Mouse (Mus musculus) limb, embryonic 14.5 days (tissue): ENCODE measurements at regions not wholly inside any gene's neighbourhood (a gene's known extent, or its start where the extent isn't known, plus 50 kb on each side); places are given as distances from the start of the nearest gene placed in this dataset.

ENCODE experiments used
- ATAC-seq: fragments of 200-750 bp; cut with Nextera tagmentation; 2 replicates; pipeline ENCODE4 v1.8.0; 2017; ENCODE audit warnings: low read depth, moderate number of reproducible peaks, moderate TSS enrichment; ENCODE audit not compliant: low FRiP score
- DNase-seq: peaks from one replicate; pipeline ENCODE4 v3.0.0-alpha.2; 2015; ENCODE audit warnings: low spot score
- H3K27ac ChIP-seq: fragments of 300-500 bp; sonication (generic); replicated peaks from 2 replicates; pipeline ENCODE4 v1.5.1; 2014; ENCODE audit warnings: low read depth, mild to moderate bottlenecking, low read length, moderate library complexity, mixed read lengths
- H3K27me3 ChIP-seq: fragments of 300-500 bp; sonication (generic); 2 replicates; pipeline ENCODE4 v1.6.1; 2014; ENCODE audit warnings: low read length, mixed read lengths; ENCODE audit not compliant: control insufficient read depth, insufficient read depth
- H3K36me3 ChIP-seq: fragments of 300-500 bp; sonication (generic); 2 replicates; pipeline ENCODE4 v1.6.1; 2014; ENCODE audit warnings: mild to moderate bottlenecking, low read length, moderate library complexity, mixed read lengths; ENCODE audit not compliant: control insufficient read depth, insufficient read depth
- H3K4me1 ChIP-seq: fragments of 300-500 bp; sonication (generic); 2 replicates; pipeline ENCODE4 v1.6.1; 2014; ENCODE audit warnings: antibody characterized with exemption, low read length, mixed read lengths; ENCODE audit not compliant: control insufficient read depth, insufficient read depth
- H3K4me2 ChIP-seq: fragments of 300-500 bp; sonication (generic); replicated peaks from 2 replicates; pipeline ENCODE4 v1.6.1; 2014; ENCODE audit warnings: low read depth, mild to moderate bottlenecking, low read length, moderate library complexity; ENCODE audit not compliant: severe bottlenecking
- H3K4me3 ChIP-seq: fragments of 300-500 bp; sonication (generic); replicated peaks from 2 replicates; pipeline ENCODE4 v1.5.1; 2014; ENCODE audit warnings: low read length
- H3K9ac ChIP-seq: fragments of 300-500 bp; sonication (generic); 2 replicates; pipeline ENCODE4 v1.6.1; 2014; ENCODE audit warnings: mild to moderate bottlenecking, low read depth, low read length, moderate library complexity; ENCODE audit not compliant: severe bottlenecking
- H3K9me3 ChIP-seq: fragments of 300-500 bp; sonication (generic); 2 replicates; pipeline ENCODE4 v1.6.1; 2016; ENCODE audit warnings: low read length; ENCODE audit not compliant: control insufficient read depth
- POLR2A ChIP-seq: fragments of 200-500 bp; IDR thresholded peaks from 2 replicates; pipeline ENCODE4 v1.8.0; 2012; ENCODE audit warnings: inconsistent platforms, mild to moderate bottlenecking, moderate library complexity, borderline replicate concordance; ENCODE audit not compliant: insufficient read depth, insufficient read length; ENCODE audit errors: extremely low read depth
- WGBS: fragments of 180-500 bp; shearing (Covaris S2); extraction: QIAGEN DNeasy Blood & Tissue Kit; methylation state at CpG from one replicate; pipeline ENCODE4 v1.1.7; 2014; 5-methylcytosine and 5-hydroxymethylcytosine counted together

DNA sequence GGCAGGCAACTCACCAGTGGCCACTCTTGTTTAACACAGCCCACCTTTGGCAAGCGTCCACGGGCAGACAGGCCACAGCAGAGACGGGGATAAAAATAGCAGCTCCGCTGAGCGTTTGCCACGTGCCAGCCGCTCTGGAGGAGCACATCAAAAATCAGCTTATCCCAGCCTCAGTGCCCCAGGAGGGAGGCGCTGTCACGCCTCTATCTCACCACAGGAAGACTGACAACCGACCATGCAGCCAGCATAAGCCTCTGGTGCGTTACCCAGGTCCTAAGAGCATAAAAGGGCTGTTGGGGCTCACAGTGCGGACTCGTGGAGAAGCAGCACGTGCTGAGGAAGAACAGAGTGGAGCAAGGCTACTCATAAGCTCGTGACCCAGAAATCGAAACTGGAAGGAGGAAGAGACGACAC, 126.4 kb upstream of the Unc5b start:
- Histone ChIP-seq H3K4me2 (no peak overlapping the region), H3K36me3 (no peaks in the 10 kb centered on the region), H3K27me3 (no peaks in the 10 kb centered on the region), H3K9ac (no peak overlapping the region), H3K4me1 (0 out of 2 replicates have a peak, but pooled peaks cover 4% of the 10 kb centered on the region), H3K27ac (no peak overlapping the region), H3K9me3 (no peaks in the 10 kb centered on the region), H3K4me3 (no peak overlapping the region)
- WGBS = 43% methylated on average over 17 of the region's 17 CpGs
- DNase-seq = no peak
- no peak for TF ChIP-seq POLR2A
- ATAC-seq = no peak

GRCm38 (mm10) chr10:60955467-60955866, 124.1 kb upstream of the Unc5b start:
- H3K4me3 ChIP-seq = no peak overlapping the region
- no peak overlapping the region for H3K27ac ChIP-seq
- WGBS = 29% methylated on average over 9 of the region's 9 CpGs
- ATAC-seq (no peak), DNase-seq (no peak)
- H3K9me3 ChIP-seq = no peaks in the 10 kb centered on the region
- H3K4me2 ChIP-seq = no peak overlapping the region
- H3K9ac ChIP-seq = no peak overlapping the region
- H3K27me3 ChIP-seq = no peaks in the 10 kb centered on the region
- no peak for TF ChIP-seq POLR2A
- no peaks in the 10 kb centered on the region for H3K36me3 ChIP-seq
- H3K4me1 ChIP-seq = 0 out of 2 replicates have a peak, but pooled peaks cover 4% of the 10 kb centered on the region

GRCm38 (mm10) chr10:60952495-60952894, 121.1 kb upstream of the Unc5b start:
- DNase-seq (no peak), ATAC-seq (no peak)
- Histone ChIP-seq H3K27me3 (no peaks in the 10 kb centered on the region), H3K9me3 (no peaks in the 10 kb centered on the region), H3K4me2 (no peak overlapping the region), H3K4me3 (no peak overlapping the region), H3K4me1 (no peaks in the 10 kb centered on the region), H3K36me3 (no peaks in the 10 kb centered on the region), H3K9ac (no peak overlapping the region), H3K27ac (no peak overlapping the region)
- 6% methylated on average over 5 of the region's 7 CpGs for WGBS
- TF ChIP-seq POLR2A = no peak

GRCm38 (mm10) chr10:60948983-60949677, 117.7 kb upstream of the Unc5b start:
- H3K4me1 ChIP-seq = no peaks in the 10 kb centered on the region
- ATAC-seq = no peak
- WGBS = 27% methylated on average over 7 of the region's 7 CpGs

GRCm38 (mm10) chr10:60943074-60943473, 111.7 kb upstream of the Unc5b start:
- no peak for DNase-seq
- Histone ChIP-seq H3K27ac (no peak overlapping the region), H3K9ac (no peak overlapping the region), H3K27me3 (no peaks in the 10 kb centered on the region), H3K36me3 (no peaks in the 10 kb centered on the region), H3K4me1 (no peaks in the 10 kb centered on the region), H3K9me3 (no peaks in the 10 kb centered on the region), H3K4me2 (no peak overlapping the region), H3K4me3 (no peak overlapping the region)
- 55% methylated on average over 6 of the region's 6 CpGs for WGBS
- no peak for ATAC-seq
- TF ChIP-seq POLR2A = no peak

More at GRCm38 (mm10) chr10:60948983-60949677, 117.7 kb upstream of the Unc5b start:
- Histone ChIP-seq H3K4me2 (no peak overlapping the region), H3K27ac (no peak overlapping the region), H3K9ac (no peak overlapping the region), H3K27me3 (no peaks in the 10 kb centered on the region), H3K9me3 (no peaks in the 10 kb centered on the region), H3K36me3 (no peaks in the 10 kb centered on the region), H3K4me3 (no peak overlapping the region)
- no peak for TF ChIP-seq POLR2A
- DNase-seq = no peak
